Mouse (Mus musculus): Measurements from ENCODE around the gene Polr1d. TPM values are rescaled to one million over a fixed set of nuclear protein-coding genes. Genes with fewer than 3 reads are reported as not detected.

Polr1d gene
- polyA plus RNA-seq, 1 experiment from 2014 or later, result 115 TPM

GRCm38 (mm10) chr5:147041965-147042937 lies 34.6 kb upstream of the Polr1d start:
- no peak for ATAC-seq
- Histone ChIP-seq H3K9me3 (ENCODE audit: control insufficient read depth, low read length) (no peaks in the 10 kb centered on the region), H3K4me2 (ENCODE audit: low read length) (no peak overlapping the region), H3K9ac (replicated peaks; ENCODE audit: low read depth, low read length) (no peak overlapping the region), H3K4me3 (replicated peaks; ENCODE audit: low read length) (no peak overlapping the region), H3K36me3 (ENCODE audit: control insufficient read depth, insufficient read depth) (no peaks in the 10 kb centered on the region), H3K27me3 (replicated peaks; ENCODE audit: control insufficient read depth, insufficient read depth, low read length) (no peaks in the 10 kb centered on the region), H3K4me1 (replicated peaks; ENCODE audit: control insufficient read depth, insufficient read depth, low read length) (peaks cover 24% of the 10 kb centered on the region), H3K27ac (ENCODE audit: low read length) (no peak overlapping the region)
- WGBS, result 69% methylated on average over 40 of the region's 40 CpGs

DNA sequence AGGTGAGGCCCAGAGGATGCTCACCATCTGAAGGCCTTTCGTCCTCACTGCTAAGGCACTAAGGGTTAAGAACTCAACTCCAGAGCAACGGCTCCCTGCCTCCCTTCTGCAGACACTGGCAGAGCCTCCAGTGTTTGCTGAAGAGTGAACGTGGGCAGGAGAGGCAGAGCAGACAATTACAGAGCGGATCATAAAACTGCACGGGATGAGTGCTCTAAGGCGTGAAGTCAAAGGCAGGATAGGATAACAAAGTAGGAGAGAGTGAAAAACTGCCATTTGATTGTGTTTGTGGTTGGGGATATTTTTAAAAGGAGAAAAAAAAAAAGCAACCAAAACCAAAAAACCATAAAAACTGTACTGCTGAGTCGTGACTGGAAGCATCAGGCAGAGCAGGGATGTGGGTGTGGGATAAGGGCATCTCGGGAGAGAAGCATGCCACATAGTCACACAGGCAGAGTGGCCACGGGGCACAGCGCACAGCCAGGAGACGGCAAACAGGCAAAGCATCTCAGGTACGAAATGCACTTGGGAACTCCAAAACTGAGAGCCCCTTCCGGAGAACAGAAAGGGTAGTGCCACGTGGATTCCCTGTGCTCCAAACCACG lies 33.5 kb upstream of the Polr1d start:
- no peak overlapping the region for H3K9ac ChIP-seq (replicated peaks; ENCODE audit: low read depth, low read length)
- no peaks in the 10 kb centered on the region for H3K9me3 ChIP-seq (ENCODE audit: control insufficient read depth, low read length)
- 72% methylated on average over 15 of the region's 15 CpGs for WGBS
- no peak overlapping the region for H3K4me2 ChIP-seq (ENCODE audit: low read length)
- H3K4me1 ChIP-seq (replicated peaks; ENCODE audit: control insufficient read depth, insufficient read depth, low read length), result peaks cover 24% of the 10 kb centered on the region
- no peaks in the 10 kb centered on the region for H3K27me3 ChIP-seq (replicated peaks; ENCODE audit: control insufficient read depth, insufficient read depth, low read length)
- no peak overlapping the region for H3K4me3 ChIP-seq (replicated peaks; ENCODE audit: low read length)
- no peak for ATAC-seq
- H3K27ac ChIP-seq (ENCODE audit: low read length), result no peak overlapping the region
- no peaks in the 10 kb centered on the region for H3K36me3 ChIP-seq (ENCODE audit: control insufficient read depth, insufficient read depth)

- Histone ChIP-seq H3K27ac (ENCODE audit: low read length) (no peak overlapping the region), H3K4me2 (ENCODE audit: low read length) (no peak overlapping the region), H3K4me1 (replicated peaks; ENCODE audit: control insufficient read depth, insufficient read depth, low read length) (peaks cover 24% of the 10 kb centered on the region), H3K9me3 (ENCODE audit: control insufficient read depth, low read length) (no peaks in the 10 kb centered on the region), H3K27me3 (replicated peaks; ENCODE audit: control insufficient read depth, insufficient read depth, low read length) (no peaks in the 10 kb centered on the region), H3K9ac (replicated peaks; ENCODE audit: low read depth, low read length) (no peak overlapping the region), H3K4me3 (replicated peaks; ENCODE audit: low read length) (no peak overlapping the region), H3K36me3 (ENCODE audit: control insufficient read depth, insufficient read depth) (no peaks in the 10 kb centered on the region)
- ATAC-seq, result no peak
- 54% methylated on average over 10 of the region's 11 CpGs for WGBS
Measured at GRCm38 (mm10) chr5:147045311-147045710, 31.5 kb upstream of the Polr1d start.

DNA sequence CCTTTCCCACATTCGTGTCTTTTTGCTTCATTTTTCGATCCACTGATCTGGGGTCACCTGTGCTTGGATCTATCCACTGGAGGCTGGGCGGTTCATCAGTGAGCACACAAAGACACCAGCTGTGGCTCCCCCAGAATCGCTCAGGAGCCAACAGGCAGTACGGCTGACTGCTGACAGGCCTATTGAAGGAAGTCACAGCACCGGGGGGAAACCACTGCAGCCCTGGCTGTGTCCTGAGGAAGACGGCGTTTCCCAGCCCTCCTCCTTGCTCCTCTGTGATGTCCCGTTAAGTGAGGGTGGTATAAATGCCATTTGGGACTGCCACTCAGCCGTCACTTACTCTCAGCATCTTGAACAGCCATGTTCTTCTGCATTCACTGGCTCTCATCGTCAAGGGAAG lies 30.9 kb upstream of the Polr1d start:
- Histone ChIP-seq H3K9me3 (ENCODE audit: control insufficient read depth, low read length) (no peaks in the 10 kb centered on the region), H3K36me3 (ENCODE audit: control insufficient read depth, insufficient read depth) (no peaks in the 10 kb centered on the region), H3K4me3 (replicated peaks; ENCODE audit: low read length) (no peak overlapping the region), H3K27ac (ENCODE audit: low read length) (no peak overlapping the region), H3K27me3 (replicated peaks; ENCODE audit: control insufficient read depth, insufficient read depth, low read length) (no peaks in the 10 kb centered on the region), H3K9ac (replicated peaks; ENCODE audit: low read depth, low read length) (no peak overlapping the region), H3K4me1 (replicated peaks; ENCODE audit: control insufficient read depth, insufficient read depth, low read length) (peaks cover 24% of the 10 kb centered on the region), H3K4me2 (ENCODE audit: low read length) (no peak overlapping the region)
- WGBS, result 52% methylated on average over 11 of the region's 11 CpGs
- no peak for ATAC-seq

GRCm38 (mm10) chr5:147049544-147050209 lies 27.2 kb upstream of the Polr1d start:
- H3K9me3 ChIP-seq (ENCODE audit: control insufficient read depth, low read length), result no peaks in the 10 kb centered on the region
- H3K36me3 ChIP-seq (ENCODE audit: control insufficient read depth, insufficient read depth), result no peaks in the 10 kb centered on the region
- no peak overlapping the region for H3K27ac ChIP-seq (ENCODE audit: low read length)
- H3K4me1 ChIP-seq (replicated peaks; ENCODE audit: control insufficient read depth, insufficient read depth, low read length), result peaks cover 20% of the 10 kb centered on the region
- no peak for ATAC-seq
- WGBS, result 86% methylated on average over 19 of the region's 19 CpGs
- H3K9ac ChIP-seq (replicated peaks; ENCODE audit: low read depth, low read length), result no peak overlapping the region
- no peak overlapping the region for H3K4me3 ChIP-seq (replicated peaks; ENCODE audit: low read length)
- no peak overlapping the region for H3K4me2 ChIP-seq (ENCODE audit: low read length)
- no peaks in the 10 kb centered on the region for H3K27me3 ChIP-seq (replicated peaks; ENCODE audit: control insufficient read depth, insufficient read depth, low read length)

DNA sequence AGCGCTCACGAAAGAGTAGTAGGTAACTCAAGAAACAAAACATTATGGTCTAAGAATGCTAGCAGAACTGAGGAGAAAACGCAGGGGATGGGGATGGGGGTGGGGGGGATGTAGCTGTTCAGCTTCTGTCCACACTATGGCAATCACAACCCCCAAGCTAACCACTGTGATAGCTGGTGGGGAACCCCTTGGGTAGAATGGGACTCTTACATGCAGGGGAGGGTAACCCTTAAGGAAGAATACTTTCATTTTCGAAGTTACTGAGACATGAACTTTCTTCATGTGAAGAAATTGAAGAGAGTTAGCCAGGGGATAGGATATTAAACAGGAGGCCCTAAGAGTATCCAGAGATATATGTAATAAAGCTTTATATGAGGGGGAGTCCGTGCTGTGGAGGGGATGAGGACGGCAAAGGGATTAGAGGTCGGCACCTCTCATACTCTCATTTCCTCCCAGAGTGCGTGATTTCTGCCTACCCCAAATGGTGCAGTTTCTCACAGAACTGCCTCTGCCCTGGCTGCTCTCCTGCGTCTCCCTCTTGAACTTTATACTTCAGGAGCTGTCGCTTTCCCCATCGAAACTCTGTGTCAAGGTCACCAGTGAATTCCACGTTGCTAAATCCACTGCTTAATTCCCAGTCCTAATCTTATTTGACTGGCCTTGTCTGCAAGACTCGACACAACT lies 25.9 kb upstream of the Polr1d start:
- no peak for ATAC-seq
- H3K9ac ChIP-seq (replicated peaks; ENCODE audit: low read depth, low read length), result no peak overlapping the region
- H3K36me3 ChIP-seq (ENCODE audit: control insufficient read depth, insufficient read depth), result no peaks in the 10 kb centered on the region
- H3K4me2 ChIP-seq (ENCODE audit: low read length), result no peak overlapping the region
- H3K27me3 ChIP-seq (replicated peaks; ENCODE audit: control insufficient read depth, insufficient read depth, low read length), result no peaks in the 10 kb centered on the region
- H3K4me1 ChIP-seq (replicated peaks; ENCODE audit: control insufficient read depth, insufficient read depth, low read length), result peaks cover 15% of the 10 kb centered on the region
- no peaks in the 10 kb centered on the region for H3K9me3 ChIP-seq (ENCODE audit: control insufficient read depth, low read length)
- no peak overlapping the region for H3K4me3 ChIP-seq (replicated peaks; ENCODE audit: low read length)
- H3K27ac ChIP-seq (ENCODE audit: low read length), result no peak overlapping the region
- WGBS, result 78% methylated on average over 13 of the region's 13 CpGs

GRCm38 (mm10) chr5:147051500-147052308 lies 25.1 kb upstream of the Polr1d start:
- peaks cover 10% of the 10 kb centered on the region; the same call in 1 of the 2 replicates for H3K4me1 ChIP-seq (replicated peaks; ENCODE audit: control insufficient read depth, insufficient read depth, low read length)
- no peak for ATAC-seq
- no peaks in the 10 kb centered on the region for H3K9me3 ChIP-seq (ENCODE audit: control insufficient read depth, low read length)
- 50% methylated on average over 29 of the region's 29 CpGs for WGBS
- no peak overlapping the region for H3K4me3 ChIP-seq (replicated peaks; ENCODE audit: low read length)
- no peaks in the 10 kb centered on the region for H3K27me3 ChIP-seq (replicated peaks; ENCODE audit: control insufficient read depth, insufficient read depth, low read length)
- H3K9ac ChIP-seq (replicated peaks; ENCODE audit: low read depth, low read length), result no peak overlapping the region
- no peaks in the 10 kb centered on the region for H3K36me3 ChIP-seq (ENCODE audit: control insufficient read depth, insufficient read depth)
- H3K27ac ChIP-seq (ENCODE audit: low read length), result no peak overlapping the region
- no peak overlapping the region for H3K4me2 ChIP-seq (ENCODE audit: low read length)

GRCm38 (mm10) chr5:147052309-147052558 lies 24.6 kb upstream of the Polr1d start:
- Histone ChIP-seq H3K4me1 (replicated peaks; ENCODE audit: control insufficient read depth, insufficient read depth, low read length) (peaks cover 10% of the 10 kb centered on the region; the same call in 1 of the 2 replicates), H3K4me3 (replicated peaks; ENCODE audit: low read length) (no peak overlapping the region), H3K9ac (replicated peaks; ENCODE audit: low read depth, low read length) (no peak overlapping the region), H3K9me3 (ENCODE audit: control insufficient read depth, low read length) (no peaks in the 10 kb centered on the region), H3K4me2 (ENCODE audit: low read length) (no peak overlapping the region), H3K27ac (ENCODE audit: low read length) (no peak overlapping the region), H3K36me3 (ENCODE audit: control insufficient read depth, insufficient read depth) (no peaks in the 10 kb centered on the region), H3K27me3 (replicated peaks; ENCODE audit: control insufficient read depth, insufficient read depth, low read length) (no peaks in the 10 kb centered on the region)
- WGBS, result 70% methylated on average over 4 of the region's 4 CpGs
- no peak for ATAC-seq
